Mouse (Mus musculus) myocyte (in vitro differentiated cells): ENCODE measurements around the gene Lgi1. TPM values are rescaled to one million over a fixed set of nuclear protein-coding genes. Genes with fewer than 3 reads are reported as not detected.
A peak's percentile ranks its signal among the peaks of the same experiment; 100 is the strongest.

Experiments used
- H3K27me3 ChIP-seq: one replicate; pipeline ENCODE4 v1.6.1; 2011; ENCODE audit not compliant: control insufficient read depth, insufficient read depth, insufficient read length
- H3K36me3 ChIP-seq: one replicate; pipeline ENCODE4 v1.6.1; 2011; ENCODE audit not compliant: control insufficient read depth, insufficient read depth
- H3K4me2 ChIP-seq: one replicate; pipeline ENCODE4 v1.6.1; 2011; ENCODE audit warnings: low read depth, control low read depth
- H3K4me3 ChIP-seq: one replicate; pipeline ENCODE4 v1.5.1; 2011; ENCODE audit warnings: mild to moderate bottlenecking, control low read depth, moderate library complexity
- H3K79me2 ChIP-seq: one replicate; pipeline ENCODE4 v1.6.1; 2011; ENCODE audit not compliant: control insufficient read depth, insufficient read depth
- H3ac ChIP-seq: one replicate; pipeline ENCODE4 v1.6.1; 2011; ENCODE audit not compliant: control insufficient read depth, insufficient read length
- CEBPB ChIP-seq: IDR thresholded peaks from 2 replicates; pipeline ENCODE4 v1.6.1; 2011; ENCODE audit warnings: mild to moderate bottlenecking, moderate library complexity; ENCODE audit not compliant: poor library complexity, insufficient read depth, severe bottlenecking
- E2F4 ChIP-seq: IDR thresholded peaks from one replicate; pipeline ENCODE4 v1.6.1; 2011; ENCODE audit warnings: mild to moderate bottlenecking, control low read depth, moderate library complexity; ENCODE audit not compliant: insufficient read depth
- MAX ChIP-seq: IDR thresholded peaks from one replicate; pipeline ENCODE4 v1.6.1; 2011; ENCODE audit warnings: low read depth, mild to moderate bottlenecking, control low read depth
- MYOD1 ChIP-seq, 3 experiments: IDR thresholded peaks; one replicate each; pipeline ENCODE4 v1.6.1; 2011; ENCODE audit warnings: control low read depth in 2 of 3, low read depth in 2 of 3, mild to moderate bottlenecking in 2 of 3, moderate library complexity in 1 of 3; ENCODE audit not compliant: insufficient read length in 2 of 3, control insufficient read depth in 1 of 3
- MYOG ChIP-seq, 3 experiments: IDR thresholded peaks; one replicate each; pipeline ENCODE4 v1.6.1; 2011; ENCODE audit warnings: control low read depth in 2 of 3, low read depth in 2 of 3, mild to moderate bottlenecking in 2 of 3; ENCODE audit not compliant: insufficient read length in 2 of 3, control insufficient read depth in 1 of 3, insufficient read depth in 1 of 3
- POLR2A ChIP-seq: IDR thresholded peaks from one replicate; pipeline ENCODE4 v1.6.1; 2011; ENCODE audit warnings: low read depth, mild to moderate bottlenecking, control low read depth, moderate library complexity; ENCODE audit not compliant: insufficient read length
- POLR2AphosphoS2 ChIP-seq: IDR thresholded peaks from one replicate; pipeline ENCODE4 v1.6.1; 2011; ENCODE audit warnings: low read depth, control low read depth; ENCODE audit not compliant: insufficient read length
- REST ChIP-seq: IDR thresholded peaks from one replicate; pipeline ENCODE4 v1.6.1; 2011; ENCODE audit warnings: mild to moderate bottlenecking, control low read depth, moderate library complexity; ENCODE audit not compliant: insufficient read depth, insufficient read length
- SRF ChIP-seq: IDR thresholded peaks from one replicate; pipeline ENCODE4 v1.6.1; 2011; ENCODE audit warnings: low read depth; ENCODE audit not compliant: control insufficient read depth, insufficient read length
- TCF12 ChIP-seq: IDR thresholded peaks from one replicate; pipeline ENCODE4 v1.6.1; 2011; ENCODE audit warnings: mild to moderate bottlenecking, control low read depth; ENCODE audit not compliant: poor library complexity, insufficient read depth, severe bottlenecking
- TCF3 ChIP-seq: IDR thresholded peaks from one replicate; pipeline ENCODE4 v1.6.1; 2011; ENCODE audit warnings: low read depth, control low read depth; ENCODE audit not compliant: insufficient read length
- USF1 ChIP-seq: IDR thresholded peaks from one replicate; pipeline ENCODE4 v1.6.1; 2011; ENCODE audit warnings: low read depth, mild to moderate bottlenecking, control low read depth, moderate library complexity
- polyA plus RNA-seq: library from polyadenylated mRNA; unstranded; fragments of >200 nt; fragmentation: generic; extraction: Trizol; gene quantifications from one replicate; pipeline ENCODE4 v1.2.1, GENCODE M21; 2012; ENCODE audit warnings: missing spikeins

Lgi1 gene
- polyA plus RNA-seq, 1 experiment, result not detected

DNA sequence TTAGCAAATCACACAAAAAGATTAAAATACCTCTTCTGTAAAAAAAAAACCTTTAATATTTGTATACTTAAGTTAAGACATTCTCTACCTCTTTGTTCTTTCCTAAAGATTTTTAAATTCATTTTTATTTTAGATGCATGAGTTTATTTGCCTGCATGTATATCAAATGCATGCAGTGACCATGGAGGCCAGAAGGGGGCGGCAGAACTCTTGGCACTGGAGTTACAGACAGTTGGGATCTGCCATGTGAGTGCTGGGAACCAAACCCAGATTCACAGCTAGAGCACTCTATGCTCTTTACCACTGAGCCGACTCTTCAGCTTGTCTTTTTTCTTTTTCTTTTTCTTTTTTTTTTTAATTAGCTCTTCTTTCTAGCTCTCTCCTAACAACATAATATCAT lies 35.6 kb upstream of the Lgi1 start:
- H3K36me3 ChIP-seq, result no peaks in the 10 kb centered on the region
- H3K4me2 ChIP-seq, result no peak overlapping the region
- TF ChIP-seq REST (no peak), MAX (no peak), CEBPB (no peak), POLR2AphosphoS2 (no peak), SRF (no peak), MYOD1 (IDR thresholded peaks at IDR 0.05; ENCODE audit: control insufficient read depth in 1 of 3, insufficient read length in 2 of 3, low read depth in 2 of 3) (no peak), POLR2A (no peak), MYOG (IDR thresholded peaks at IDR 0.05; ENCODE audit: control insufficient read depth in 1 of 3, insufficient read depth in 1 of 3, insufficient read length in 2 of 3, low read depth in 2 of 3) (no peak), E2F4 (no peak), USF1 (no peak), TCF12 (no peak), TCF3 (no peak)

DNA sequence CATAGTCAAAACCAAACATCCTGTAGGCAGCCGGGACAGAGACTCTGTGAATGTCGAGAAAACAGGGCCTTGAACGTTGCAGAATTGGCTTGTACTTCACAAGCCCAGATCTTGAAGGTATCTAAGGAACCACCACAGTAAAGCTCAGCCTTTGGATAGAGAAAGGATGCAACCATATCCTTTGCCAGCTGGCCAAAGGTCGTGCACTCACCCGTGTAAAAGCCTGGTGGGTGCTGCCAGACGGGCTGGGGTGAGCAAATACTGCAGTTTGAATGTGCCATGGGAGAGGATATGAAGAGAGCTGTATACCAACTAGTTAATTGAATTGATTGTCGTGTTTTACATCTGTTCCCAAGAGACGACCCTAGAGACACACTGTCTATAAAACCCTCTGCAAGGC lies 32.2 kb upstream of the Lgi1 start:
- Histone ChIP-seq H3K36me3 (no peaks in the 10 kb centered on the region), H3K4me2 (no peak overlapping the region), H3K4me3 (no peak overlapping the region), H3K79me2 (no peaks in the 10 kb centered on the region), H3ac (no peak overlapping the region), H3K27me3 (peaks cover 6% of the 10 kb centered on the region)
- no peak for TF ChIP-seq CEBPB
- TF ChIP-seq REST, result no peak
- TF ChIP-seq POLR2A, result no peak
- TF ChIP-seq MAX, result no peak
- no peak for TF ChIP-seq SRF

More for the DNA sequence above, 35.6 kb upstream of the Lgi1 start:
- Histone ChIP-seq H3K4me3 (no peak overlapping the region), H3ac (no peak overlapping the region), H3K27me3 (peaks cover under 1% of the 10 kb centered on the region), H3K79me2 (no peaks in the 10 kb centered on the region)

DNA sequence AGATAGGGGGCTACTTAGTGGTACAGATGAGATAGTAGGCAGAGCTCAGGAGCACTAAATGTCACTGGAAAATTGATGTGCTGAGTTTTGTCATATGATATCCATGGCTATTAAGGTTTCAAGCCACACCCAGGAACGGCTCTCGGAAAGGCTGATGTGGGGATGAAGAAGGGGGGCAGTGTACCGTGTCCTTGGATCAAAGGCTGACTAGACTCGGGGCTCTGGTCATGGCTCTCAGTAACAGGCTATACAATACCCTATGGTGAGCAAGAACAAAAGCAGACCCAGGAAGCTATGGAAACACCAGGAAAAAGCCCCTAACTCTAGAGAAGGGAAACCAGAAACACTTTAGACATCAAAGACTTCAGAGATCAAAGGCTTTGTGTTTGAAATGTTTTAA lies 31.8 kb upstream of the Lgi1 start:
- Histone ChIP-seq H3K79me2 (no peaks in the 10 kb centered on the region), H3ac (no peak overlapping the region)

DNA sequence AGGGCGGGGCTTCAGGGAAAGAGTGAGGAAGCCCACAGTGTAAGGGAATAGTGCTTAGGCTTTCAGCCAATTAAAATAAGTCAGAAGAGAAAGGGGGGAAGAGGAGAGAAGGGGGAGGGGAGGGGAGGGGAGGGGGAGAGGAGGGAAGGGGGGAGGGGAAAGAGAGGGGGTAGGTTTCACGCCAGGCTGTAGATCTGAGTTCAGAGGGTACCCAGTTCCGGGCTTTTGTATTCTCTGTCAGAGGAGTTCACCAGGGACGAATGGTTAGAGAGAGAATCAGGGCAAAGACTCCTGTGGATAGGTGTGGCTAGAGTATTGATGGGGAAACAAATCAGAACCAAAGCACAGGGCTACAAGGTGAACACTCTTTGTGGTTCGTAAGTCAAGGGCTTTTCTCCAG lies 27.8 kb upstream of the Lgi1 start:
- peaks cover 12% of the 10 kb centered on the region for H3K27me3 ChIP-seq
- H3K4me3 ChIP-seq, result no peak overlapping the region
- no peak for TF ChIP-seq POLR2AphosphoS2
- no peak for TF ChIP-seq E2F4
- no peak for TF ChIP-seq MAX
- H3K79me2 ChIP-seq, result no peaks in the 10 kb centered on the region
- no peak overlapping the region for H3K4me2 ChIP-seq
- H3ac ChIP-seq, result no peak overlapping the region
- no peaks in the 10 kb centered on the region for H3K36me3 ChIP-seq

More for the DNA sequence above, 31.8 kb upstream of the Lgi1 start:
- Histone ChIP-seq H3K36me3 (no peaks in the 10 kb centered on the region), H3K4me3 (no peak overlapping the region), H3K4me2 (no peak overlapping the region), H3K27me3 (peaks cover 6% of the 10 kb centered on the region)
- TF ChIP-seq USF1 (no peak), TCF12 (no peak), SRF (no peak), CEBPB (no peak), MYOD1 (IDR thresholded peaks at IDR 0.05; ENCODE audit: control insufficient read depth in 1 of 3, insufficient read length in 2 of 3, low read depth in 2 of 3) (no peak), POLR2A (no peak), MAX (no peak), REST (no peak), TCF3 (no peak), MYOG (IDR thresholded peaks at IDR 0.05; ENCODE audit: control insufficient read depth in 1 of 3, insufficient read depth in 1 of 3, insufficient read length in 2 of 3, low read depth in 2 of 3) (no peak), POLR2AphosphoS2 (no peak)

DNA sequence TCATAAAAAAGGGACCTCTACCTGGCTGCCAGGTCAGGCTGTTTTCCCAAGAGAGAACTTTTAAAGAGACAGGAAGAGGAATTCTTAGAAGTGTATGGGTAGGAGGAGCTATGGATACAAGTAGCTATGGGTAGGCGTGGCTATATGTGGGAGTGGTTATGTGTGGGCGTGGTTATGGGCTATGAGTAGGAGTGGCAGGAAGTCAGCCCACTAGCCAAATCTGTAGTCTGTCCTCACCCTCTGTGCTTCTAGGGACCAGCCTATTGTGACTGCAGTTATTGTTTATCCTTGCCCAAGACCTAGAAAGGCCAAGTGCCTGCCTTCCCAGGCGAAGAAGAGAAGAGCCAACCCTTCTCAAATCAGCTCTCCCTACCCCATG lies 26.5 kb upstream of the Lgi1 start:
- Histone ChIP-seq H3K79me2 (no peaks in the 10 kb centered on the region), H3K27me3 (peaks cover 12% of the 10 kb centered on the region), H3K36me3 (no peaks in the 10 kb centered on the region), H3ac (no peak overlapping the region), H3K4me3 (no peak overlapping the region), H3K4me2 (peak overlapping the region; percentile 27)
- TF ChIP-seq SRF (no peak), E2F4 (no peak), TCF3 (no peak), MAX (no peak), TCF12 (no peak), MYOG (IDR thresholded peaks at IDR 0.05; ENCODE audit: control insufficient read depth in 1 of 3, insufficient read depth in 1 of 3, insufficient read length in 2 of 3, low read depth in 2 of 3) (no peak), POLR2AphosphoS2 (no peak), USF1 (no peak), POLR2A (no peak), CEBPB (no peak), REST (no peak), MYOD1 (IDR thresholded peaks at IDR 0.05; ENCODE audit: control insufficient read depth in 1 of 3, insufficient read length in 2 of 3, low read depth in 2 of 3) (no peak)
